Mouse (Mus musculus) cerebellum, adult 2 months (tissue): ENCODE measurements at regions not wholly inside any gene's neighbourhood (a gene's known extent, or its start where the extent isn't known, plus 50 kb on each side); places are given as distances from the start of the nearest gene placed in this dataset.

Experiments
- CTCF ChIP-seq: fragments of 200-500 bp; IDR thresholded peaks from 2 replicates; pipeline ENCODE4 v1.5.1; 2011; ENCODE audit warnings: low read depth, mild to moderate bottlenecking, control low read depth, low read length, moderate library complexity, borderline replicate concordance; ENCODE audit not compliant: insufficient read depth
- POLR2A ChIP-seq: fragments of 200-500 bp; IDR thresholded peaks from 2 replicates; pipeline ENCODE4 v1.6.1; 2011; ENCODE audit warnings: low read length, control low read depth, borderline replicate concordance; ENCODE audit not compliant: insufficient read depth

- TF ChIP-seq CTCF (no peak), POLR2A (no peak)
These were observed 454.7 kb downstream of the Prdm2 start for GRCm38 (mm10) chr4:142758102-142758501.
